Mouse (Mus musculus) midbrain, postnatal 0 days (tissue): Measurements from ENCODE around the gene Gm5617. TPM values are rescaled to one million over a fixed set of nuclear protein-coding genes. Genes with fewer than 3 reads are reported as not detected.

ENCODE experiments used
- ATAC-seq: fragments of 200-750 bp; cut with Nextera tagmentation; 2 replicates; pipeline ENCODE4 v1.8.0; 2017; ENCODE audit warnings: moderate number of reproducible peaks, mild to moderate bottlenecking, moderate TSS enrichment, moderate library complexity; ENCODE audit not compliant: low FRiP score
- DNase-seq: peaks from one replicate; pipeline ENCODE4 v3.0.0-alpha.2; 2015; ENCODE audit warnings: low spot score
- H3K27ac ChIP-seq: fragments of 300-500 bp; sonication (generic); 2 replicates; pipeline ENCODE4 v1.5.1; 2014; ENCODE audit warnings: low read depth, mild to moderate bottlenecking, low read length, mixed read lengths
- H3K27me3 ChIP-seq: fragments of 300-500 bp; sonication (generic); 2 replicates; pipeline ENCODE4 v1.6.1; 2014; ENCODE audit warnings: low read length, control low read depth, mixed read lengths; ENCODE audit not compliant: insufficient read depth
- H3K36me3 ChIP-seq: fragments of 300-500 bp; sonication (generic); 2 replicates; pipeline ENCODE4 v1.6.1; 2014; ENCODE audit warnings: low read length, control low read depth, mixed read lengths; ENCODE audit not compliant: insufficient read depth
- H3K4me1 ChIP-seq: fragments of 300-500 bp; sonication (generic); 2 replicates; pipeline ENCODE4 v1.6.1; 2014; ENCODE audit warnings: mild to moderate bottlenecking, control low read depth, antibody characterized with exemption, low read length, mixed read lengths; ENCODE audit not compliant: insufficient read depth
- H3K4me2 ChIP-seq: fragments of 300-500 bp; sonication (generic); 2 replicates; pipeline ENCODE4 v1.6.1; 2014; ENCODE audit warnings: low read depth, mild to moderate bottlenecking, low read length, mixed read lengths; ENCODE audit not compliant: poor library complexity, severe bottlenecking
- H3K4me3 ChIP-seq: fragments of 300-500 bp; sonication (generic); 2 replicates; pipeline ENCODE4 v1.5.1; 2014; ENCODE audit warnings: low read depth, mild to moderate bottlenecking, low read length, moderate library complexity
- H3K9ac ChIP-seq: fragments of 300-500 bp; sonication (generic); replicated peaks from 2 replicates; pipeline ENCODE4 v1.6.1; 2014; ENCODE audit warnings: mild to moderate bottlenecking, low read length, moderate library complexity, mixed read lengths; ENCODE audit not compliant: poor library complexity, severe bottlenecking
- H3K9me3 ChIP-seq: fragments of 300-500 bp; sonication (generic); 2 replicates; pipeline ENCODE4 v1.6.1; 2016; ENCODE audit warnings: low read length, control low read depth
- CTCF ChIP-seq: IDR thresholded peaks from 2 replicates; pipeline ENCODE4 v1.5.1; 2016; ENCODE audit warnings: antibody characterized with exemption, mild to moderate bottlenecking
- WGBS: fragments of 180-500 bp; shearing (Covaris S2); extraction: QIAGEN DNeasy Blood & Tissue Kit; methylation state at CpG from one replicate; pipeline ENCODE4 v1.1.7; 2014; 5-methylcytosine and 5-hydroxymethylcytosine counted together
- microRNA-seq: library from miRNA; unstranded; fragments of <30 nt; microRNA quantifications from one replicate; pipeline ENCODE4, GENCODE M21; 2016; ENCODE audit warnings: borderline number of aligned reads
- polyA plus RNA-seq: library from polyadenylated mRNA; unstranded; fragments of >200 nt; fragmentation: Nextera tagmentation; extraction: Ambion mirVana; gene quantifications from 2 replicates; pipeline ENCODE4 v1.2.1, GENCODE M21; 2015
- total RNA-seq: library from RNA; depleted of rRNA; stranded (reverse); fragments of >200 nt; gene quantifications from 2 replicates; pipeline ENCODE4 v1.2.3, GENCODE M21; 2014; rRNA removed

Gene Gm5617
- total and polyA plus RNA-seq, 2 experiments from 2014 or later: 19.0 to 22.6 TPM

DNA sequence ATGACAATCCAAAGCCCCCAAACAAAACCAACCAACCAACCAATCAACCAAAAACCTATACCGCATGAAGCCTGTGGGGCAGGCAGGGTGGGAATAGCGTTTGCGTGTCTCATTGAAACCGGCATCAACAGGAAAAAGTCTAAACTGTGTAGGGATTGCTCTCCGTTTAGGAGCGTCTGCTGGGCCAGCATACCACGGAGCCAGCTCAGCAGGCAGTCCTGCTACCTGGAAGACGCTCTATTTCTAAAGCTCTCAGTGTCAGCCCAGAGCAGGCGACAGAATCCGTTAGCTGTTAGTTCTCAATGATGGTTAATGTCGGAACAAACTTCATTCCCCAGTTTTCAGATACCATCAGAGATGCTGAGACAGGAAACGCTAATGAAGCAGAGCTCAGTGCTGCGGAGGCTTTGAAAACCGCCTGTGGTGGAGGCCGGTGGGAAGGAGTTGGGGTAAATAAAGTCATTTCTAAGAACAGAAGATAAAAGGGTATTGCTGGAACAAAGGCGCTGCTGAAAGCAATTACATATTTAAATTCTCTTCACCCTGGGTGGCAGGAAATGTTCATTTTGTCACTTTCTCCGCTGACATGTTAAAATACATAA lies 42.9 kb downstream of the Gm5617 start:
- Histone ChIP-seq H3K27me3 (no peaks in the 10 kb centered on the region), H3K4me2 (peak overlapping the region; percentile 42), H3K4me3 (peak overlapping the region; percentile 11; the same call in 1 of the 2 replicates), H3K9me3 (no peaks in the 10 kb centered on the region), H3K4me1 (peaks cover 7% of the 10 kb centered on the region; the same call in 1 of the 2 replicates), H3K9ac (no peak overlapping the region), H3K36me3 (no peaks in the 10 kb centered on the region), H3K27ac (no peak overlapping the region; the same call in 1 of the 2 replicates)
- TF ChIP-seq CTCF: no peak
- DNase-seq: peak; percentile 33
- ATAC-seq: no peak
- WGBS: 3% methylated on average over 17 of the region's 17 CpGs

DNA sequence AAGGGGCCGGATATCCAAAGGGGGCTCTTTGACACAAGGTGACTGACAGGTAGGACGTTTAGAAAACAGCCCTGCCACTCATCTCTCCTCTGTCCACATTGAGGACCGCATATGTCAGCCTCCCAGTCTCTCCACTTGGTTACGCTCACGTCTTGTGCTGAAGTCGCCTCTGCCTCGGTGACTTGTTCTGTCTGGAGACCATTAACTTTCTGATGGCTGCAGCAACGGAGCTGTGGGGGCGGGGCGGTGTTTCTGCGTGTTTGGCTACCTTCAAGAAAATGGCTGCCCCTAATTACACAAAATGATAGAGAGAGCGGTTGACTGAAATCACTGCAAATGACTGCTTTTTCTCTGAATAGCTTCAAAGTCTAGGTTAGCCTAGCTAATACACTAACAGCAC lies 43.4 kb downstream of the Gm5617 start:
- Histone ChIP-seq H3K36me3 (no peaks in the 10 kb centered on the region), H3K9me3 (no peaks in the 10 kb centered on the region), H3K9ac (no peak overlapping the region), H3K4me2 (peak overlapping the region; percentile 42), H3K27ac (no peak overlapping the region), H3K27me3 (no peaks in the 10 kb centered on the region), H3K4me1 (peaks cover 7% of the 10 kb centered on the region; the same call in 1 of the 2 replicates), H3K4me3 (peak overlapping the region; percentile 11; the same call in 1 of the 2 replicates)
- ATAC-seq (no peak), DNase-seq (peak; percentile 46)
- 12% methylated on average over 12 of the region's 12 CpGs for WGBS
- no peak for TF ChIP-seq CTCF

Small RNA genes within 50 kb of the gene (microRNA-seq; reads per million reads assigned to microRNA genes)
- gene Gm23653: not detected

Other genes with a start within 250 kb of the Gm5617 start
- gene Nxpe2, start 142.0 kb upstream of the Gm5617 start, total RNA-seq: 0.28 and 0.66 TPM in 2 replicates
- gene Nxpe2, start 142.0 kb upstream of the Gm5617 start, polyA plus RNA-seq: 0.26 and 0.36 TPM in 2 replicates
- 53.8 and 64.0 TPM in 2 replicates for gene Rexo2, start 14.8 kb upstream of the Gm5617 start, total RNA-seq
- gene Rexo2, start 14.8 kb upstream of the Gm5617 start, polyA plus RNA-seq: 92.2 and 96.4 TPM in 2 replicates
- gene Rbm7, start 143 bp upstream of the Gm5617 start, total RNA-seq: 36.9 and 55.5 TPM in 2 replicates
- gene Rbm7, start 143 bp upstream of the Gm5617 start, polyA plus RNA-seq: 70.8 and 71.2 TPM in 2 replicates
- 0.57 and 1.4 TPM in 2 replicates for gene Nnmt, start 109.7 kb downstream of the Gm5617 start, total RNA-seq
- gene Nnmt, start 109.7 kb downstream of the Gm5617 start, polyA plus RNA-seq: 3.1 and 3.5 TPM in 2 replicates